Mouse (Mus musculus): ENCODE measurements around the gene Gypa. TPM values are rescaled to one million over a fixed set of nuclear protein-coding genes. Genes with fewer than 3 reads are reported as not detected.
A peak's percentile ranks its signal among the peaks of the same experiment; 100 is the strongest.

Gene Gypa
- polyA plus RNA-seq (2015; fragmentation: Nextera tagmentation; extraction: Ambion mirVana), result 4.9 and 5.7 TPM in 2 replicates

DNA sequence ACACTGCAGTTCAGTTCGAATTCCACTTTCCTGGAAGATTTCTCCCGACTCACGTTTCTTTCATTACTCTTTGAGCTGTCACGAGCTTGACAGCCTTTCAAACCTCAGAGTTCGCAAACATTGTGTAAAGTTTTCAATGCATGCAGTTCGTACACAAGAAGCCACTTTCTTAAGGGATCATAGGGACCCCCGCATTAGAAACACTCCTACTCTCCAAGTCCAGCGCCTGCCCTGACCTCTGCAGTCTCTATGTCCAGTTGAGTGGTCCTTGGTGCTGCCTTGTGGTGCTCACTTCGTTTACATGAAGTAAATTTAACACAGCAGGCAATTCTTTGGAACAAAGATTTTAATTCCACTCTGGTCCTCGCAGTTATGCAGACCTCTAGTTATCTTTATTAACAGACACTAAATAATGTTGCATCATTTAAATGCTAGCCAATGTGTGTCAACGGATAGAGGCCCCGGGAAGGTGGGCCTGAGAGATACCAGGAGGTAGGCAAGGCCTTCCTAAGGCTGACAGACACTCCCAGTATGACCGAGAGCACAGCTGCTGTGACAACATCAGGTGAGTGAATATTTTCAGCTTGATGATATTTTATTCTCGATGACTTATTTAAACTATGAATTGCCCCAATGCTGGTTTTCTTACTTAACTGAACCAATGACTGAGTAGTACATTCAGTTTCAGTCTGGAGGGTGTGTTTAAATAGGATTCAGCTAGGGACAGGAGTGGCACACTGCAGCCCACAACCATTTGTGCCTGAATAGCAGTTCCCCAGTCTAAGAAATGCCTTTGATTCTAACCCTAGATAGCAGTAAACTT is at the start of gene Gypa:
TSS of gene Gypa (plus strand) at position 259 of the 823 bp plus-strand sequence.
- Histone ChIP-seq H3K27me3 (ENCODE audit: insufficient read depth, low read length) (no peaks in the 10 kb centered on the region), H3K27ac (ENCODE audit: low read length) (no peak within 1 kb of the TSS), H3K36me3 (ENCODE audit: insufficient read depth, low read length) (no peaks in the 10 kb centered on the region), H3K9ac (replicated peaks; ENCODE audit: low read length) (peak within 1 kb of the TSS; percentile 35), H3K4me1 (ENCODE audit: insufficient read depth, low read length) (0 out of 2 replicates have a peak, but pooled peaks cover 5% of the 10 kb centered on the region), H3K4me2 (replicated peaks; ENCODE audit: low read depth, low read length) (peak within 1 kb of the TSS; percentile 63), H3K9me3 (ENCODE audit: low read length) (no peaks in the 10 kb centered on the region), H3K4me3 (ENCODE audit: low read length) (peak within 1 kb of the TSS; percentile 58)
- WGBS, result 26% methylated on average over 14 of the region's 14 CpGs
- peak; percentile 55 for ATAC-seq (ENCODE audit: low FRiP score, low TSS enrichment)

DNA sequence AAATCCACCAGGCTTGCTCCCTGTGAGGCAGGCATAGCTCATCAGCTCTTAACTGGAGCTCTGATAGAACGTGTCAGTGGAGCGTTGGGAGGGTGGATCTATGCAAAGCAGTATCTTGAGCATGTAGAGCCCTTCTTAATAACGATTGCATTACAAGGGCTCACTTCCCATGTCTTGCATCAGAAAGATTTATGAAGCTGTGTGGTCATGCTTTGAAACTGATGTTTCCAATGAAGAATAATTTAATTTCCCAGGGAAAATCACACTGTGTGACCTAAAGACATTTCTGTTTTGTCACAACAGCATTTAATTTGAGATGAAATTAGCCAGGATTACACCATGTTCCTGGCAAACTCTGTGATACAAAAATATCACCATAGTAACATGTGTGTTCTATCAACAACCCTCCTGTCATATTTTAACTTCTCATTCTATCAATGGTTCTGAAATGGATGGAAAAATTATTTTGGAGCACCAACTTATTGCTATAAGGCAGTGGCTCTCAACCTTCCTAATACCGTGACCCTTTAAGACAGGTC is 49.0 kb upstream of the Gypa start:
- Histone ChIP-seq H3K27ac (ENCODE audit: low read length) (no peak overlapping the region), H3K4me2 (replicated peaks; ENCODE audit: low read depth, low read length) (no peak overlapping the region), H3K27me3 (ENCODE audit: insufficient read depth, low read length) (no peaks in the 10 kb centered on the region), H3K4me1 (ENCODE audit: insufficient read depth, low read length) (no peaks in the 10 kb centered on the region), H3K9me3 (ENCODE audit: low read length) (no peaks in the 10 kb centered on the region), H3K4me3 (ENCODE audit: low read length) (no peak overlapping the region), H3K9ac (replicated peaks; ENCODE audit: low read length) (no peak overlapping the region), H3K36me3 (ENCODE audit: insufficient read depth, low read length) (no peaks in the 10 kb centered on the region)
- no peak for ATAC-seq (ENCODE audit: low FRiP score, low TSS enrichment)
- WGBS, result 56% methylated on average over 4 of the region's 4 CpGs

DNA sequence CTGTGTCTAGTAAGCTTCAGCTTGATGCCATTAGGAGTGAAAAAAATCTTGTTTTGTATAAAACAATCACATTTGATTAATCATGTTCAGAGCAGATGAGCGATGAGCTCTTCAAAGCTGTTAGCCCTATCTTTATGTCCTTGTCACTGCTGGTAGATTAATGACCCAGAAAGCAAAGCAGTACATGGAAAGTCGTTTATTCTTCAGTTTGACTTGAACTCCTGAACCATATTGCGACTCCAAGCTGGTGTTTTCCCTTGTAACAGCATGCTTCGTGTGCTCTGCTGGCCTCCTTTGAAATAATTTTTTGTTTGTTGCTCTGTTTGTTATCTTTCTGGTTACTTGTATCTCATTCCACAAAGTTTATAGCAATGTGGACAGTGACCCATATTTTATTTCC is 46.4 kb upstream of the Gypa start:
- no peaks in the 10 kb centered on the region for H3K4me1 ChIP-seq (ENCODE audit: insufficient read depth, low read length)
- no peak overlapping the region for H3K27ac ChIP-seq (ENCODE audit: low read length)
- H3K9me3 ChIP-seq (ENCODE audit: low read length), result no peaks in the 10 kb centered on the region
- no peak overlapping the region for H3K4me3 ChIP-seq (ENCODE audit: low read length)
- peaks cover 2% of the 10 kb centered on the region; the same call in 1 of the 2 replicates for H3K27me3 ChIP-seq (ENCODE audit: insufficient read depth, low read length)
- peak; percentile 65; the same call in 1 of the 2 replicates for ATAC-seq (ENCODE audit: low FRiP score, low TSS enrichment)
- H3K9ac ChIP-seq (replicated peaks; ENCODE audit: low read length), result no peak overlapping the region
- no peaks in the 10 kb centered on the region for H3K36me3 ChIP-seq (ENCODE audit: insufficient read depth, low read length)
- no peak overlapping the region for H3K4me2 ChIP-seq (replicated peaks; ENCODE audit: low read depth, low read length)
- WGBS, result 15% methylated on average over 4 of the region's 4 CpGs

DNA sequence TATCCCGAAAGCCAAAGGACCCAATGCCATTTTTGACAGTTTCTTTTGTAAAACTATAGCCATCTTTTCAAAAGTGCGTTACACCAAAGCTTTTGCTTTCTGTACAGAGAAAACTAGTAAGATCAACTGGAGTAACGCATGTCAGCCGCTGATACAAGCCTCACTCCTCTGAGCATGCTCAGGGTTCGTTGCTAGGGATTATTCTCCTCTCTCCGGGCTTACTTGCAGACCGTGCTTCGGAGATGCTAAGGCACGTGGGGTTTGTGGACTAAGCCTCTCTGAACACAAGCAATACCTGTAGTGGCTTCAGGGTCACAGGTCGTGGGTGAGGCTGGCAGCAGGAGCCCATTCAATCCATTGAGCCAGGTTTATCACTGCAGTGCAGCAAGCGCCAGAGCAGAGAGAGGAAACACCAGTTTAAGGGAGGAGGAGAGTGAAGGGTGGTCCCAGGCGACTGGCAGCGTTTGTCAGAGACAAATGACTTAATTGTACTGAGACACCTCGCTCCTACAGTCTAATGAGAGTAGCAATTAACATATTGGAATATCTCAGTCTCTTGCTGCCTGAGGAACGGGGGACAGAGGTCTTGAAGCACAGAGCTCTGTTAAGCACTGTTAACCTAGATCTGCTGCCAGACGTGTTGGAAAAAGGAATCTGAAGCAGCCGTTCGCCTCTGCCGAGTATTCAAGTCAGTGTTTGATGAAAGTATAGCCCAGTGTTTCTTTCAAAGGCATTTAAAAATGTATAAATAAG is 41.5 kb upstream of the Gypa start:
- ATAC-seq (ENCODE audit: low FRiP score, low TSS enrichment), result no peak
- H3K4me3 ChIP-seq (ENCODE audit: low read length), result no peak overlapping the region
- no peak overlapping the region for H3K27ac ChIP-seq (ENCODE audit: low read length)
- no peak overlapping the region for H3K9ac ChIP-seq (replicated peaks; ENCODE audit: low read length)
- no peaks in the 10 kb centered on the region for H3K4me1 ChIP-seq (ENCODE audit: insufficient read depth, low read length)
- H3K36me3 ChIP-seq (ENCODE audit: insufficient read depth, low read length), result no peaks in the 10 kb centered on the region
- H3K4me2 ChIP-seq (replicated peaks; ENCODE audit: low read depth, low read length), result no peak overlapping the region
- peaks cover 2% of the 10 kb centered on the region; the same call in 1 of the 2 replicates for H3K27me3 ChIP-seq (ENCODE audit: insufficient read depth, low read length)
- no peaks in the 10 kb centered on the region for H3K9me3 ChIP-seq (ENCODE audit: low read length)
- WGBS, result 51% methylated on average over 19 of the region's 19 CpGs

DNA sequence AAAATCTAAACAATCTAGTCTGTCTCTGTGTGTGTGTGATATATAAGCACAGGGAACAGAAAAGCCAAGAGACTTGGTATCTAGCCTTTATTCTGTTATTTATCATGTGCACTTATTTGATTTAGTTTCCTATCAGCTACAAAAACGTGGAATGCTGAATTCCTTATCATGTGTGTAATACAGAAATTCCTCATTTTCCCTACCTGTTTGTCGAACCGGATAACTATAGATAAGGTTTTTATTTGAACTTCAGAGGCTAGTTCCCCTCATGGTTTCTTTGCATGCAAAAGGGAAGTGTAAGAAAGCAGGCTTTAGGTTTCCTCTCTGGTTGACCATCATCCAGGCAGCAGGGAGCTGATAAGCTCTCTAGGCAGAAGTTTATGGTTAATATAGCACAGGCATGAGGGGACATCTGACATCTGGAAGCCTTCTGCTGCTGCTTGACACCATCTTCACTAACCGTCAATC is 30.1 kb upstream of the Gypa start:
- 69% methylated on average over 4 of the region's 4 CpGs for WGBS
- no peaks in the 10 kb centered on the region for H3K27me3 ChIP-seq (ENCODE audit: insufficient read depth, low read length)
- no peak overlapping the region for H3K4me3 ChIP-seq (ENCODE audit: low read length)
- H3K9ac ChIP-seq (replicated peaks; ENCODE audit: low read length), result no peak overlapping the region
- H3K27ac ChIP-seq (ENCODE audit: low read length), result no peak overlapping the region
- H3K4me2 ChIP-seq (replicated peaks; ENCODE audit: low read depth, low read length), result no peak overlapping the region
- no peak for ATAC-seq (ENCODE audit: low FRiP score, low TSS enrichment)
- no peaks in the 10 kb centered on the region for H3K9me3 ChIP-seq (ENCODE audit: low read length)
- H3K4me1 ChIP-seq (ENCODE audit: insufficient read depth, low read length), result no peaks in the 10 kb centered on the region
- H3K36me3 ChIP-seq (ENCODE audit: insufficient read depth, low read length), result no peaks in the 10 kb centered on the region

DNA sequence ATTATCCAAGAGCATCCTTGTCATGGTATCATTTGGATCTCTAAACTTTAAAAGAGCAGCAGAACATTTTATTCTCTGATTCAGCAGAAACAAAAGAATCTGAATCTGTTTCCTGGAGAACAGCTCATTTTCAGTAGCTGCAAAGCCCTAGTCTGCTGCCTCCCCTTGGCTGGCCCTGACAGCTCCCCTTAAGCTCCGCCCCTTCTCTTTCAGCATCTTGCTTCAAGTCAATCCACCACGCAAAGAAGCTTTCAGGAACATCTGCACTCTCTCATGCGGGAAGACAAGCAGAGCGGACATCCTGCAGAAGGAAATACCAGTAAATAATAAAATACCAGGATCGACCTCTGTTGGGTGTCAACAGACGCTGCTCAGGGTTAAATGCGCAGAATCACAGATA is 18.6 kb upstream of the Gypa start:
- Histone ChIP-seq H3K36me3 (ENCODE audit: insufficient read depth, low read length) (no peaks in the 10 kb centered on the region), H3K4me1 (ENCODE audit: insufficient read depth, low read length) (no peaks in the 10 kb centered on the region), H3K9ac (replicated peaks; ENCODE audit: low read length) (no peak overlapping the region), H3K27me3 (ENCODE audit: insufficient read depth, low read length) (no peaks in the 10 kb centered on the region), H3K9me3 (ENCODE audit: low read length) (peaks cover 3% of the 10 kb centered on the region; the same call in 1 of the 2 replicates), H3K27ac (ENCODE audit: low read length) (no peak overlapping the region), H3K4me3 (ENCODE audit: low read length) (no peak overlapping the region), H3K4me2 (replicated peaks; ENCODE audit: low read depth, low read length) (no peak overlapping the region)
- ATAC-seq (ENCODE audit: low FRiP score, low TSS enrichment), result peak; percentile 69; the same call in 1 of the 2 replicates
- 24% methylated on average over 7 of the region's 7 CpGs for WGBS

DNA sequence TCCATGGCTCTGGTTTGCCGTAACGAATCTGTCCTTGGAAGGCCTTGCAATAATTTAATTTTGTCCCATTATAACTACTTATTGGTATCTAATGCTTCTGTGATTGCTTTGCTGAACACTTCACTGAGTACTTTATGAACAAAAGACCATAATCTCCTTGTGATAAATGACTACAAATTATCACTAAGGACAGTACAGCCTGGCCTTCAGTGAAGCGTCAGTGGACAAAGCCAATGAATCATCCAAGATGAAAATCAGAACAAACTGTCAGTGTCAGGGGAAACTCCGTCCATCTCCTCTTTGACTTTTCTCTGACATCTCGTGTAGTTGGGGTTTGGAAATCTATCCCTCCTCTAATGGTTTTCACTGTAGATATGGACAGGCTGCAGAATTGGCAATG is 15.4 kb upstream of the Gypa start:
- ATAC-seq (ENCODE audit: low FRiP score, low TSS enrichment), result no peak
- Histone ChIP-seq H3K9me3 (ENCODE audit: low read length) (no peaks in the 10 kb centered on the region), H3K4me2 (replicated peaks; ENCODE audit: low read depth, low read length) (no peak overlapping the region), H3K4me3 (ENCODE audit: low read length) (no peak overlapping the region), H3K27ac (ENCODE audit: low read length) (no peak overlapping the region), H3K36me3 (ENCODE audit: insufficient read depth, low read length) (no peaks in the 10 kb centered on the region), H3K4me1 (ENCODE audit: insufficient read depth, low read length) (no peaks in the 10 kb centered on the region), H3K27me3 (ENCODE audit: insufficient read depth, low read length) (no peaks in the 10 kb centered on the region; the same call in 1 of the 2 replicates), H3K9ac (replicated peaks; ENCODE audit: low read length) (no peak overlapping the region)
- WGBS, result 85% methylated on average over 5 of the region's 5 CpGs

DNA sequence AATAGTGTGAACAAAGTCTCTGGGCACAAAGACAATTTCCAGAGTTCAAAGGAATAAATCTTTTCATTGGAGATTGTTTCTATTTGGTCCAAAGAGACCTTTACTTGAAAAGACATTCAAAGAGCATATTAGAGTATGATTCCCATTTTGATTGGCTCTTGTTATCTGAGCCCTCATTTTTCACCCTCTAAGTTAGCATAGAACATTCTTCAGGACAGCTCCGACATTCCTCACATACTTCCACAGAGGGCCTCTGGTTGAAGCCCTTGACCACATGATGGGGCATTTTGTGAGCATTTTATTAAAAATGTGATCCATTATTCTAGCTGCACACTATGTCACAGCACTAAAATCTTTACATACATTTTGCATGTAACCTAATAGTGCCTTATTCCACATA is 14.5 kb upstream of the Gypa start:
- H3K4me2 ChIP-seq (replicated peaks; ENCODE audit: low read depth, low read length), result no peak overlapping the region
- H3K9ac ChIP-seq (replicated peaks; ENCODE audit: low read length), result no peak overlapping the region
- no peak overlapping the region for H3K27ac ChIP-seq (ENCODE audit: low read length)
- H3K9me3 ChIP-seq (ENCODE audit: low read length), result no peaks in the 10 kb centered on the region
- 42% methylated on average over 1 of the region's 1 CpGs for WGBS
- ATAC-seq (ENCODE audit: low FRiP score, low TSS enrichment), result no peak
- no peaks in the 10 kb centered on the region for H3K36me3 ChIP-seq (ENCODE audit: insufficient read depth, low read length)
- no peak overlapping the region for H3K4me3 ChIP-seq (ENCODE audit: low read length)
- no peaks in the 10 kb centered on the region; the same call in 1 of the 2 replicates for H3K27me3 ChIP-seq (ENCODE audit: insufficient read depth, low read length)
- no peaks in the 10 kb centered on the region for H3K4me1 ChIP-seq (ENCODE audit: insufficient read depth, low read length)

DNA sequence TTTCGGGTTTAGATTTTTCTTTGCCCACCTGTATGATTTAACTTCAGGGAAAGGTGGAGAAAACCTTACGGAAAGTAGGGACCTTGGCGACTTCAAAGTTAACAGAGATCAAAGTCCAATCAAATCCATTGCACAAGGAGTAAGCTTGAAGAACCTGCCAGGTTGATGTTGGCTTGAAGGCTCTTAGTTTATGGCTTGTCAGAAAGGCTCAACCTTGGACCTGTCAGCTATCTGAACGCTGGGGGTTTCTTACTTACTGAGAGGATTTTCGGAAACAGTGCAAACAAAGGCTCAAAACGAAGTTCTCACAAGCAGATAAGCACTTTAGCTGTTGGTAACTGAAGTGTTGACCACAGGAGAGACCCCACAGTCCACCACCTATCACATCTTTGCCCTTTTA is 11.4 kb upstream of the Gypa start:
- Histone ChIP-seq H3K36me3 (ENCODE audit: insufficient read depth, low read length) (no peaks in the 10 kb centered on the region), H3K4me3 (ENCODE audit: low read length) (no peak overlapping the region), H3K27ac (ENCODE audit: low read length) (no peak overlapping the region), H3K4me1 (ENCODE audit: insufficient read depth, low read length) (no peaks in the 10 kb centered on the region), H3K4me2 (replicated peaks; ENCODE audit: low read depth, low read length) (no peak overlapping the region), H3K27me3 (ENCODE audit: insufficient read depth, low read length) (no peaks in the 10 kb centered on the region; the same call in 1 of the 2 replicates), H3K9me3 (ENCODE audit: low read length) (no peaks in the 10 kb centered on the region), H3K9ac (replicated peaks; ENCODE audit: low read length) (no peak overlapping the region)
- ATAC-seq (ENCODE audit: low FRiP score, low TSS enrichment), result no peak
- WGBS, result 69% methylated on average over 6 of the region's 6 CpGs

Measured in kidney, embryonic 16.5 days (tissue).